Mouse (Mus musculus) heart, embryonic 15.5 days (tissue): ENCODE measurements around the gene Abi2. TPM values are rescaled to one million over a fixed set of nuclear protein-coding genes. Genes with fewer than 3 reads are reported as not detected.

ENCODE experiments used
- ATAC-seq: fragments of 200-750 bp; cut with Nextera tagmentation; replicated peaks from 2 replicates; pipeline ENCODE4 v1.8.0; 2017; ENCODE audit warnings: low read depth, moderate TSS enrichment; ENCODE audit not compliant: insufficient number of reproducible peaks, insufficient read depth, low FRiP score
- H3K27ac ChIP-seq: fragments of 300-500 bp; sonication (generic); 2 replicates; pipeline ENCODE4 v1.5.1; 2015; ENCODE audit warnings: mild to moderate bottlenecking, inconsistent platforms
- H3K27me3 ChIP-seq: fragments of 300-500 bp; sonication (generic); 2 replicates; pipeline ENCODE4 v1.6.1; 2015; ENCODE audit warnings: inconsistent platforms
- H3K36me3 ChIP-seq: fragments of 300-500 bp; sonication (generic); 2 replicates; pipeline ENCODE4 v1.6.1; 2015; ENCODE audit warnings: mild to moderate bottlenecking, inconsistent platforms
- H3K4me1 ChIP-seq: fragments of 300-500 bp; sonication (generic); replicated peaks from 2 replicates; pipeline ENCODE4 v1.6.1; 2015; ENCODE audit warnings: inconsistent platforms
- H3K4me2 ChIP-seq: fragments of 300-500 bp; sonication (generic); 2 replicates; pipeline ENCODE4 v1.6.1; 2015; ENCODE audit warnings: inconsistent platforms, mild to moderate bottlenecking, moderate library complexity
- H3K4me3 ChIP-seq: fragments of 300-500 bp; sonication (generic); 2 replicates; pipeline ENCODE4 v1.5.1; 2015; ENCODE audit warnings: mild to moderate bottlenecking, inconsistent platforms
- H3K9ac ChIP-seq: fragments of 300-500 bp; sonication (generic); 2 replicates; pipeline ENCODE4 v1.6.1; 2015; ENCODE audit warnings: mild to moderate bottlenecking, inconsistent platforms
- H3K9me3 ChIP-seq: fragments of 300-500 bp; sonication (generic); replicated peaks from 2 replicates; pipeline ENCODE4 v1.6.1; 2016; ENCODE audit warnings: inconsistent platforms
- WGBS: fragments of 180-500 bp; shearing (Covaris S2); methylation state at CpG from one replicate; pipeline ENCODE4 v1.1.7; 2015; ENCODE audit warnings: mixed read lengths; 5-methylcytosine and 5-hydroxymethylcytosine counted together
- polyA plus RNA-seq: library from polyadenylated mRNA; unstranded; fragments of >200 nt; fragmentation: Nextera tagmentation; extraction: Ambion mirVana; gene quantifications from 2 replicates; pipeline ENCODE4 v1.2.1, GENCODE M21; 2015

Abi2 gene
- polyA plus RNA-seq, 1 experiment from 2014 or later, result 22.4 TPM

DNA sequence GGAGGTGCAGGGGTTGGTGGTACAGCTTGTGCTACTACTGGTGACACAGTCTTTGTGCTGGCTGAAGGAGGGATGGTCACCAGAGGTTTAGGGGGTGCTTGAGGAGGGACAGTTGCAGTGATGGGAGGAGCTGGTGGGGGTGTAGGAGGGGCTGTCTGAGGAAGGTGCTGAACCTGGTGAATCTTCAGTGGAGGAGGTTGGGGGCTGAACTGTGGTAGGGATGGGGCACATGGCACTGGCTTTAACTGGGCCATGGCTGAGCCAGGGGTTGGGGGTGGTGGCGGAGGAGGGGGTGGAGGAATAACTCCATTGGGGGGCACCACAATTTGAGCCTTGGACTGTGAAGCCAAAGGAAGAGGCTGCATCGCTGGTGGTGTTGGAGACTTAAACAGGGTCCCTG, 80.2 kb downstream of the Abi2 start:
- Histone ChIP-seq H3K27ac (no peak overlapping the region), H3K9ac (no peak overlapping the region), H3K4me3 (no peak overlapping the region), H3K36me3 (peaks cover 64% of the 10 kb centered on the region), H3K9me3 (no peaks in the 10 kb centered on the region), H3K27me3 (no peaks in the 10 kb centered on the region), H3K4me1 (peaks cover 4% of the 10 kb centered on the region; the same call in 1 of the 2 replicates), H3K4me2 (no peak overlapping the region)
- ATAC-seq, result no peak
- 93% methylated on average over 2 of the region's 2 CpGs for WGBS

DNA sequence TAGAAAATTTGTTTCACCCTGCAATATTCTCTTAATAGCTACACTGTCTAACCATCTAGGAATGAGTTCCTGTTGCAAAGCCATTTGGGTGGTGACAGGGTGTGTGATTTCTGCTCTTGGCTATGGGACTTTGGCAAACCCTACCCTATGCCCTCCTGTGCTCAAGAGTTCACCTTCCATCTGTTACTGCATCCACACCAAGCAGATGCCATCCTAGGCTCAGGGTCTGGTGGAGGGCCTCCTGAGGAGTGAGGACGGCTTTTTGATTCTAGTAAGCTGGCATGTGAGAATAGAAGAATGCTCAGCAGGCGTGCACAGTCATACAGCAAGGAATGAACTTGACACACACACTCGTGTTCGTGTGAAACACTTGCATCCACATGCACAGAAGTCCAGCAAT, 81.1 kb downstream of the Abi2 start:
- Histone ChIP-seq H3K27me3 (no peaks in the 10 kb centered on the region), H3K4me2 (no peak overlapping the region), H3K4me3 (no peak overlapping the region), H3K9ac (no peak overlapping the region), H3K4me1 (peaks cover 4% of the 10 kb centered on the region; the same call in 1 of the 2 replicates), H3K36me3 (peaks cover 70% of the 10 kb centered on the region), H3K9me3 (no peaks in the 10 kb centered on the region), H3K27ac (no peak overlapping the region)
- WGBS, result 89% methylated on average over 4 of the region's 4 CpGs
- no peak for ATAC-seq

DNA sequence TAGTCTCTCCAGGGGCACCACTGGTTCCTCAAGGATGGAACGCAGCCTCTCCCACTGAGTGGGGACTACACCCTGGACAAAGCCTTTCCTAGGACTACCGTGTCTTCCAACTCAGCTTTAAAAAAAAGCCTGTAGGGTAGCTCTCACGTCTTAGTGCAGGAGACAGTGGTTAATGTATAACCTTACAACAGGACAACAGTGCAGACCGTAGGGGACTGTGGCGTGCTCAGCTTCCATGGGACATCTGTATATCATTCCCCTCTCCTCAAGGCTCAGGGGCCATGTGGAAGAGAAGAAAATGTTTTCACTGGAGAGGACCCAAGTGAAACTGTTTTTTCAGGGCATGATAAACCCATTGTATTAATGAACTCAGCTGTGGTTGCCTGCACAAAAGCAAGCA, 83.0 kb downstream of the Abi2 start:
- H3K4me2 ChIP-seq, result no peak overlapping the region
- no peaks in the 10 kb centered on the region for H3K9me3 ChIP-seq
- peaks cover 4% of the 10 kb centered on the region; the same call in 1 of the 2 replicates for H3K4me1 ChIP-seq
- H3K27ac ChIP-seq, result no peak overlapping the region
- peaks cover 67% of the 10 kb centered on the region for H3K36me3 ChIP-seq
- no peak overlapping the region for H3K9ac ChIP-seq
- no peak overlapping the region for H3K4me3 ChIP-seq
- ATAC-seq, result no peak
- no peaks in the 10 kb centered on the region for H3K27me3 ChIP-seq
- 75% methylated on average over 5 of the region's 5 CpGs for WGBS

DNA sequence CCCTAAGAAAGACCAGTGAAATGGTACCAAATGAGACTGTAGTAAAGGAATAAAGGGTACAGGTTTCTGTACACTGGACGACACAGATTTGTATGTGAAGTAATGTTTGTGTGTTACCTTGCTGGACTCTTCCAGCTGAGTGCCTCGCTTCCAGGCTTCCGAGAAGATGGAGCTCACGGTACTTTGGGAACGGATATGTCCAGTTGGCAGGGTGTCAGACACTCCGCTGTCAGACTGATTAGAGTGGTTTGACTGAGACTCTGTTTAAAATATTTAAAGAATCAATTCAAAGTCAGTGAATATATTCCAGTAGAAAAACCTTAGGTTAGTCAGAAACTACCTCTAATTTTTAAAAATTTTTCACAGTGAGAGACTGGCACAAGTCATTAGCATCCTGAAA, 84.0 kb downstream of the Abi2 start:
- Histone ChIP-seq H3K9me3 (no peaks in the 10 kb centered on the region), H3K27ac (no peak overlapping the region), H3K4me2 (no peak overlapping the region), H3K4me3 (no peak overlapping the region), H3K27me3 (no peaks in the 10 kb centered on the region), H3K4me1 (peaks cover 4% of the 10 kb centered on the region; the same call in 1 of the 2 replicates), H3K36me3 (peaks cover 66% of the 10 kb centered on the region), H3K9ac (no peak overlapping the region)
- no peak for ATAC-seq
- 60% methylated on average over 6 of the region's 6 CpGs for WGBS

DNA sequence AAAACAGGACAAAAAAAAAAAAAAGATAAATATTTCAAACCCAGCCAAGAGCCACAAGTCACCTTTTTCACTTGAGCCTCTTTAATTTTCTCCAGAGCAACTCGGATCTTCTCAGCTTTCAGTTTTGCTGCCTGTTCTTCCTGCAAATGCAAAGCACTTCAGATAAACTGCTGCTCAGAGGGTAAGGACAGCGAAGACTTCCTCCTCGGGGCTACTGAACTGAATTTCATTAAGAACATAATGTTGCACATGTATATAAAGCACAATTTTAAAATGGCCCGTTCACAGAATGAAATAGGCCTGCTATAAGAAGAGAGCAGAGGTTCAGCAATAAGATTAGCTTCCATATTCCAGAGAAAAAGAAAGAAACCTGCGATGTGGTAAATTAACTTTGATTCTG, 94.0 kb downstream of the Abi2 start:
- 68% methylated on average over 5 of the region's 5 CpGs for WGBS
- no peak overlapping the region for H3K9ac ChIP-seq
- H3K9me3 ChIP-seq, result no peaks in the 10 kb centered on the region
- peaks cover 45% of the 10 kb centered on the region for H3K36me3 ChIP-seq
- H3K27me3 ChIP-seq, result no peaks in the 10 kb centered on the region
- no peak overlapping the region for H3K27ac ChIP-seq
- no peak for ATAC-seq
- H3K4me1 ChIP-seq, result no peaks in the 10 kb centered on the region
- no peak overlapping the region for H3K4me3 ChIP-seq
- H3K4me2 ChIP-seq, result no peak overlapping the region

DNA sequence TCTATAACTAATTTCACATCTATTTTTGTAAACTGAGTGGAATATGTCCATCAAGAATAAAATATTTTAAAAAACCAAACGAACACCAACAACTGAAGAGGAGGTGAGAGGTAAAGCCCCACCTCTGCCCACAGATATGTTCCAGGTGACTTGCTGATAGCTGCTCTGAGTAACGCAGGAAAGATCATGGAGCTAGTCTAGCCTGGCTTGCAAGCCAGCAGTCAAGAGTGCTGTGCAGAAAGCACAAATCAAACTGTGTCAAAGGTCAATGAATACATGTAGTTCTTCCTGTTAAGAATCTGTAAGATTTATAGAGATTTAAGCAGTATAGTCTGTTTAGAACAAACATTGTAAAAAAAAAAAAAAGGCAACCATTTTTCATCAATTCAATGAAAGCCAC, 101.2 kb downstream of the Abi2 start:
- Histone ChIP-seq H3K4me3 (no peak overlapping the region), H3K27me3 (no peaks in the 10 kb centered on the region), H3K4me2 (no peak overlapping the region), H3K9ac (no peak overlapping the region), H3K27ac (no peak overlapping the region), H3K4me1 (no peaks in the 10 kb centered on the region), H3K9me3 (no peaks in the 10 kb centered on the region), H3K36me3 (peaks cover 18% of the 10 kb centered on the region)
- 50% methylated on average over 2 of the region's 2 CpGs for WGBS
- no peak for ATAC-seq

DNA sequence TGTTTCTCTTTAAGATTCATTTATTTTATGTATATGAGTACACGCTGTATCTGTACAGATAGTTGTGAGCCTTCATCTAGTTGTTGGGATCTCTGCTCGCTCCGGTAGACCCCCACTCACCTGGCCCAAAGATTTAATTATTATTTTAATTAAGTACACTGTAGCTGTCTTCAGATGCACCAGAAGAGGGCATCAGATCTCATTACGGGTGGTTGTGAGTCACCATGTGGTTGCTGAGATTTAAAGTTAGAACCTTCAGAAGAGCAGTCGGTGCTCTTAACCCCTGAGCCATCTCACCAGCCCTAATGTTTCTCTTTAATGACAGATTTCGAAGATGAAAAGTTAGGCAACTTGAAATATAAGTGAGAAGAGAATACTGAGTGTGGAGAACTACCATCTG, 120.7 kb downstream of the Abi2 start:
- no peak for ATAC-seq
- peaks cover 58% of the 10 kb centered on the region for H3K36me3 ChIP-seq
- 88% methylated on average over 6 of the region's 6 CpGs for WGBS

DNA sequence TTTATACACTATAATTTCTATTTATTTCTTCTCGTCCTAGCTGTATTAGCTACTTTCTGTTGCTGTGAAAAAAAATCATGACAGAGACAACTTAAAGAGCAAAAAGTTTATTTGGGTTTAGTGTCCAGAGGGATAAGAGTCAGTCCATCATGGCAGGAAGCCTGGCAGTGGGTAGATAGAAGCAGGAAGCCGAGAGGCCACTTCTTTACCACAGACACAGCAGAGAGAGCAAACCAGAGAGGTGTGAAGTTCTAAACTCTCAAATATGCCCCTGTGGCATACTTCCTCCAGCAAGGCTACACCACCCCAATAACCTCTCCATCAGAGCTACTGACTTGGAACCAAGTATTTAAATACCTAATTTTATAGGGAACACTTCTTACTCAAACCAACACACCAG, 121.2 kb downstream of the Abi2 start:
- Histone ChIP-seq H3K27me3 (no peaks in the 10 kb centered on the region), H3K4me3 (no peak overlapping the region), H3K4me2 (no peak overlapping the region), H3K36me3 (peaks cover 53% of the 10 kb centered on the region), H3K9ac (no peak overlapping the region), H3K9me3 (no peaks in the 10 kb centered on the region), H3K27ac (no peak overlapping the region), H3K4me1 (no peaks in the 10 kb centered on the region)
- no peak for ATAC-seq
- 75% methylated on average over 2 of the region's 2 CpGs for WGBS

More for the DNA sequence above, 120.7 kb downstream of the Abi2 start:
- Histone ChIP-seq H3K27me3 (no peaks in the 10 kb centered on the region), H3K4me2 (no peak overlapping the region), H3K4me1 (no peaks in the 10 kb centered on the region), H3K9ac (no peak overlapping the region), H3K27ac (no peak overlapping the region), H3K9me3 (no peaks in the 10 kb centered on the region), H3K4me3 (no peak overlapping the region)

Other genes starting within 250 kb of the Abi2 start
- 6.8 and 6.9 TPM in 2 replicates for gene Nbeal1, start 229.0 kb upstream of the Abi2 start, polyA plus RNA-seq
- 22.3 and 27.5 TPM in 2 replicates for gene Cyp20a1, start 66.3 kb upstream of the Abi2 start, polyA plus RNA-seq
- 51.7 and 55.1 TPM in 2 replicates for gene Raph1, start 157.5 kb downstream of the Abi2 start, polyA plus RNA-seq